Mouse (Mus musculus) midbrain, embryonic 12.5 days (tissue): ENCODE data around the gene Arhgap42. TPM values are rescaled to one million over a fixed set of nuclear protein-coding genes. Genes with fewer than 3 reads are reported as not detected.

ENCODE experiments used
- ATAC-seq: fragments of 200-750 bp; cut with Nextera tagmentation; 2 replicates; pipeline ENCODE4 v1.8.0; 2017; ENCODE audit warnings: low read depth, moderate TSS enrichment, moderate library complexity; ENCODE audit not compliant: low FRiP score
- H3K27ac ChIP-seq: fragments of 300-500 bp; sonication (generic); replicated peaks from 2 replicates; pipeline ENCODE4 v1.5.1; 2016; ENCODE audit warnings: mild to moderate bottlenecking
- H3K27me3 ChIP-seq: fragments of 300-500 bp; sonication (generic); 2 replicates; pipeline ENCODE4 v1.6.1; 2016; ENCODE audit warnings: mild to moderate bottlenecking
- H3K36me3 ChIP-seq: fragments of 300-500 bp; sonication (generic); 2 replicates; pipeline ENCODE4 v1.6.1; 2016
- H3K4me1 ChIP-seq: fragments of 300-500 bp; sonication (generic); 2 replicates; pipeline ENCODE4 v1.6.1; 2016
- H3K4me2 ChIP-seq: fragments of 300-500 bp; sonication (generic); replicated peaks from 2 replicates; pipeline ENCODE4 v1.6.1; 2016; ENCODE audit warnings: mild to moderate bottlenecking, moderate library complexity
- H3K4me3 ChIP-seq: fragments of 300-500 bp; sonication (generic); 2 replicates; pipeline ENCODE4 v1.5.1; 2016; ENCODE audit warnings: mild to moderate bottlenecking
- H3K9ac ChIP-seq: fragments of 300-500 bp; sonication (generic); replicated peaks from 2 replicates; pipeline ENCODE4 v1.6.1; 2016; ENCODE audit warnings: mild to moderate bottlenecking, moderate library complexity
- H3K9me3 ChIP-seq: fragments of 300-500 bp; sonication (generic); 2 replicates; pipeline ENCODE4 v1.6.1; 2016; ENCODE audit warnings: mild to moderate bottlenecking
- WGBS: fragments of 180-500 bp; shearing (Covaris S2); methylation state at CpG from one replicate; pipeline ENCODE4 v1.1.7; 2016; 5-methylcytosine and 5-hydroxymethylcytosine counted together
- polyA plus RNA-seq: library from polyadenylated mRNA; unstranded; fragments of >200 nt; fragmentation: Nextera tagmentation; extraction: Ambion mirVana; gene quantifications from 2 replicates; pipeline ENCODE4 v1.2.1, GENCODE M21; 2016

Gene Arhgap42
- polyA plus RNA-seq, 1 experiment from 2014 or later: 24.4 TPM

- Histone ChIP-seq H3K27ac (no peak overlapping the region), H3K9ac (no peak overlapping the region), H3K9me3 (no peaks in the 10 kb centered on the region), H3K4me3 (no peak overlapping the region), H3K36me3 (no peaks in the 10 kb centered on the region), H3K4me2 (no peak overlapping the region), H3K27me3 (no peaks in the 10 kb centered on the region), H3K4me1 (no peaks in the 10 kb centered on the region)
- ATAC-seq: no peak
- 56% methylated on average over 2 of the region's 2 CpGs for WGBS
Measured at GRCm38 (mm10) chr9:8977775-8978174, 261.1 kb downstream of the Arhgap42 start.

GRCm38 (mm10) chr9:8971491-8971890 lies 267.4 kb downstream of the Arhgap42 start, which contains the start of gene Gm16485:
Gm16485 (plus strand) TSS chr9:8971791.
- H3K9ac ChIP-seq: no peak within 1 kb of the TSS
- no peak for ATAC-seq
- no peak within 1 kb of the TSS for H3K4me3 ChIP-seq
- no peaks in the 10 kb centered on the region for H3K27me3 ChIP-seq
- WGBS: 66% methylated on average over 2 of the region's 2 CpGs
- no peaks in the 10 kb centered on the region for H3K4me1 ChIP-seq
- no peaks in the 10 kb centered on the region for H3K36me3 ChIP-seq
- H3K4me2 ChIP-seq: no peak within 1 kb of the TSS
- H3K9me3 ChIP-seq: no peaks in the 10 kb centered on the region
- H3K27ac ChIP-seq: no peak within 1 kb of the TSS

- Histone ChIP-seq H3K36me3 (no peaks in the 10 kb centered on the region), H3K9me3 (no peaks in the 10 kb centered on the region), H3K4me1 (no peaks in the 10 kb centered on the region), H3K9ac (no peak overlapping the region), H3K4me3 (no peak overlapping the region), H3K4me2 (no peak overlapping the region), H3K27ac (no peak overlapping the region), H3K27me3 (no peaks in the 10 kb centered on the region)
- no peak for ATAC-seq
- 75% methylated on average over 7 of the region's 7 CpGs for WGBS
Measured at GRCm38 (mm10) chr9:8970240-8970639, 268.7 kb downstream of the Arhgap42 start.

GRCm38 (mm10) chr9:8964512-8965133 lies 274.3 kb downstream of the Arhgap42 start:
- H3K4me1 ChIP-seq: no peaks in the 10 kb centered on the region
- no peak overlapping the region for H3K9ac ChIP-seq
- no peaks in the 10 kb centered on the region for H3K27me3 ChIP-seq
- H3K4me3 ChIP-seq: no peak overlapping the region
- no peak overlapping the region for H3K4me2 ChIP-seq
- peak; percentile 38; the same call in 1 of the 2 replicates for ATAC-seq
- no peaks in the 10 kb centered on the region for H3K9me3 ChIP-seq
- 69% methylated on average over 8 of the region's 8 CpGs for WGBS
- H3K27ac ChIP-seq: no peak overlapping the region
- no peaks in the 10 kb centered on the region for H3K36me3 ChIP-seq

GRCm38 (mm10) chr9:8953306-8953705 lies 285.6 kb downstream of the Arhgap42 start:
- Histone ChIP-seq H3K4me2 (no peak overlapping the region), H3K27me3 (no peaks in the 10 kb centered on the region), H3K9me3 (no peaks in the 10 kb centered on the region), H3K4me3 (no peak overlapping the region), H3K27ac (no peak overlapping the region), H3K9ac (no peak overlapping the region), H3K36me3 (no peaks in the 10 kb centered on the region), H3K4me1 (no peaks in the 10 kb centered on the region)
- no peak for ATAC-seq
